In genomic region chr6:88003439-88003838, GRCm38 (mm10) we compare ENCODE assay signal across 23 mouse cellular contexts. TPM values are rescaled to one million over a fixed set of nuclear protein-coding genes. Genes with fewer than 3 reads are reported as not detected.
"Had no signal": no experiment of that assay in that cellular context is flagged by ENCODE, and none has a peak within 500 bp of the region (broad histone marks: within the 10 kb centered on the region; RNA-seq: fewer than 3 reads in every experiment).

No protein-coding gene starts in this region.

- H3K4me3 ChIP-seq: gastrocnemius, adult 2 months; heart, embryonic 10.5 days; heart, embryonic 12.5 days; hindbrain, embryonic 10.5 days; hindbrain, embryonic 12.5 days; intestine, embryonic 15.5 days; layer of hippocampus, adult 2 months; limb, embryonic 10.5 days; limb, embryonic 12.5 days had no signal

- DNase-seq: gastrocnemius, adult 2 months; gastrocnemius, postnatal 10 days; gastrocnemius, postnatal 25 days; heart, adult 18-20 months; heart, postnatal 10 days; heart, postnatal 4 days; kidney, adult 18-20 months; kidney, adult 8-10 months; kidney, postnatal 10 days; kidney, postnatal 25 days; kidney, postnatal 4 days had no signal

- H3K4me1 ChIP-seq: heart, embryonic 10.5 days; heart, embryonic 12.5 days; hindbrain, embryonic 10.5 days; hindbrain, embryonic 12.5 days; intestine, embryonic 15.5 days; limb, embryonic 12.5 days had no signal

- ATAC-seq: hindbrain, embryonic 16.5 days; inflammation-experienced regulatory T-cells, adult 6 months; intestine, embryonic 15.5 days; intestine, postnatal 0 days had no signal

- H3K9me3 ChIP-seq: heart, embryonic 10.5 days; heart, embryonic 12.5 days; hindbrain, embryonic 10.5 days; hindbrain, embryonic 12.5 days; intestine, embryonic 15.5 days; limb, embryonic 10.5 days; limb, embryonic 12.5 days had no signal

- H3K27me3 ChIP-seq: heart, embryonic 12.5 days; hindbrain, embryonic 12.5 days; intestine, embryonic 15.5 days; limb, embryonic 12.5 days had no signal

- H3K9ac ChIP-seq: heart, embryonic 12.5 days; hindbrain, embryonic 12.5 days; hindbrain, embryonic 14.5 days; intestine, embryonic 15.5 days; limb, embryonic 12.5 days had no signal

- H3K27ac ChIP-seq: gastrocnemius, adult 2 months; heart, embryonic 10.5 days; hindbrain, embryonic 10.5 days; hindbrain, embryonic 12.5 days; hindbrain, embryonic 14.5 days; intestine, embryonic 15.5 days; layer of hippocampus, adult 2 months; limb, embryonic 10.5 days; limb, embryonic 12.5 days had no signal

- H3K4me2 ChIP-seq: heart, embryonic 12.5 days; hindbrain, embryonic 12.5 days; hindbrain, embryonic 14.5 days; intestine, embryonic 15.5 days; limb, embryonic 12.5 days had no signal

RNA-seq across cellular contexts. Expression of gene H1fx, which starts 22.0 kb away (rescaled TPM):
- polyA plus RNA-seq: inflammation-experienced regulatory T-cells, adult 6 months had no signal
